Mouse (Mus musculus) urinary bladder, adult 18-20 months (tissue): ENCODE measurements at regions not wholly inside any gene's neighbourhood (a gene's known extent, or its start where the extent isn't known, plus 50 kb on each side); places are given as distances from the start of the nearest gene placed in this dataset.

Source experiments
- DNase-seq, 2 experiments: peaks; one replicate each; pipeline ENCODE4 v3.0.0; 2022; ENCODE audit warnings: low spot score in 2 of 2, mixed read lengths in 2 of 2

DNA sequence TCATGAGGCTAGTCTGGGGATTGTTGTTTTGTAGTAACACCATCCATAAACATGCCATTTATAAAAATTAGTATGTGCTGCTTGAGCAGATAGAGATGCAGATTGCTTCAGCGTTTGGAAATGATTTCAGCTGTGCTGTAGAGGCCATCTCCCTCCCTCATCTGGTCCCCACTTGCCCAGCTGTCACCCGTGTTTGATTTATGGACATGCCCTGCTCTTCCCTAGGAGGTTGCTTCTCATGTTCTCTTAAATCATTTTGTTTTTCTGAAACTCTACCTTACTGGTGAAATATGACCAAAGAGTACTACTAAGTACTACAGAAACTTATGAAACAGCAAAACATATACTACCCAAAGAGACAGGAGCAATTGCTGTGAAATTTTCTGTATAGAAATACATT, 284.7 kb upstream of the N6amt1 start:
- no peak for DNase-seq

DNA sequence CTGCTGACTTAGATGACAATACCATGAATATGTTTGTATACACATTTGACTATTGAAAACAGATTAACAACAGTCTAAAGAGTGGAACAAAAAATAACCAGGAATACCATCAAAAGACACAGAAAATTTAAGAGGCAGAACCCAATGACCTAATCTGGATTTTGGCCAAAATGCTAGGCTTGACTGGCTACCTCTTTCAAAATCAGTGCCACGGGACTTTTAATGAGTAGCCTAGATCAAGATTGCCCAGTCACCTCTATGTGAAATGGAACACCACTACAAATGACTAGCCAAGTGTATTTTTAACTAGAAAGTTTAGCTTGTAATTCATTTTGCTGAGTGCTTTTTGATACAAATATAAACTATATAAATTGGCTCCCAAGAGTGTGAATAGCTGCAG, 286.0 kb upstream of the N6amt1 start:
- no peak for DNase-seq

DNA sequence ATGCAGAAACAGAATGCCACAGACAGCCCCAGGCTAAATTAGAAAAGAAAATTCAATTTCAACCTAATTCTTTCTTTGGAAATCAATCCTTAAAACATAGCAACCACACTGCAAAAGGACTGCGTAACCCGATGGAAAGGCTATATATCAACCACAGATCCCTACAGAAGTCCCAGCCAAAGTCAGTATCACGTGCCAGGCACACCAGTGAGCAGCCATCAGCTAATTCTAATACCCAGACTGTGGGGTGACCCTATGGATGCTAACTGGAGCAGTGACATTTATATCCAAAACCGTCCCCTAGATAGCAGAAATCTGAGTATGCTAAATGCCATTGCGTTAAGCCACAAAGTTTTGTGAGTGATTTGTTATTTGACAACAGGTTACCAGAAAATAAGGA, 286.5 kb upstream of the N6amt1 start:
- no peak for DNase-seq

DNA sequence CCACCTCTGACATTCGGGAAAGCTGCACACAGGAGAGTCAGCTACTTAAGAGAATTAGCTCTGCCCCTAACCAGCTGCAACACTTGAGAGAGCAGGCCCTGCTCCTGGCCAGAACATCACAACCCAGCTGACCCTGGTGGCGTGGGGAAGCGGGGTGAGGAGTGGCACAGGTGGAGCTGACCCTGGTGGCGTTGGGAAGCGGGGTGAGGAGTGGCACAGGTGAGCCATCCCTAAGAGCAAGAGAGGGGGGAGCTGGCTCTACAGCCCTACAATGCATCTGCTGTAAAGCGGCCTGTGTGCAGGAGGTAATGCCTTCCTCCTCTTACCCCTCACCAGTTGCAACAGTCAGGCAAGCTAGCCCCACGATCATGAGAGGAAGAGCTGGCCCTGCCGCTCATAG, 293.5 kb upstream of the N6amt1 start:
- DNase-seq = no peak

DNA sequence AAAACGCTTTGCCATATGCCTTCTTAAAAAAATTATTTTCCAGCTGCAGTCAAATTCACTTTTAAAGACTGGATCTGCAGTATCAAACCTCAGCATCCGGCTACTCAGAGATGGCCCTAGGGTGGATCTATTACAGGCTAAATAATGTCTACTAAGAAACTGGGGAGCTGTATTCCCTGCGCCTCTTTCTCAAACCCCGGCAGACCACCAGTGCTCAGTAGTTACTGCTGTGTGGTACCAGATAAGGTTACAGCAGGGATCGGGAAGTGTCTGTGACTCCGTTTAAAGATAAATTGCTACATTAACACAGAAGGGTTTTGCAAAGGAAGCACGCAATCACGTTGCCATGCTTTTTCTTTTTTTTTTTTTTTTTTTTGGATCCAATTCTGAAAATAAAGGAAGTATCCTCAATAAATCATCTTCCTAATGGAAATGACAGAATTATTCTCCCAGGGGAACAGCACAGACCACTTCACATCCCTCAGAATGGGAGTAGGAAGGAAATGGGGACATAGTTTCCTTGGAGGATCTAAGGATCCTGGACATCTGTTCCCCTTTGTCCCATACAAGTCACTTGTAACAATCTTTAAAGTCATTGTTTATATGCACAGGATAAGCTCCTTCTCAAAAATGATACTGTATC, 304.1 kb upstream of the N6amt1 start:
- no peak for DNase-seq

- DNase-seq = no peak
Measured at GRCm38 (mm10) chr16:87044773-87045561, 309.0 kb upstream of the N6amt1 start.

DNA sequence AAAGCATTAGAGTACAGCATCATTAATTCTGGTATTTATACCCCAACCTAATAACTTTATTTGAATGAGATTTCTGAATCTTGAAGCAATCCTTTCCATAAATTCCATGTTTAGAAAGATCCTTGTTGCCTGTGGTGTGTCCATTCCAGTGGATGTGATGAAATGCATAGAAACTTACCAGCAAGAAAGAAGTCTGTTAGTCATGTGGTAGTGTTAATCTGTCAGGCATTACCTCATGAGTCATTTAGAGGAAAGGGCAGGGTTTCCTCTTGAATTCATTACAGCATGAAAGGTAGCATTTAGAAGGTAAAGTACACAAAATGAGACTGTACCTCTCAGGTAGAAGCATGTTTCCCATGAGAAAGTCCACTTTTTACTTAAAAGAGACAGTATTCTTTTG, 310.3 kb upstream of the N6amt1 start:
- no peak for DNase-seq

GRCm38 (mm10) chr16:87040366-87040765, 313.6 kb upstream of the N6amt1 start:
- no peak for DNase-seq

- DNase-seq = no peak
Measured at GRCm38 (mm10) chr16:87039861-87040260, 314.1 kb upstream of the N6amt1 start.

GRCm38 (mm10) chr16:87037061-87037460, 316.9 kb upstream of the N6amt1 start:
- DNase-seq = no peak

- DNase-seq = no peak
Measured at GRCm38 (mm10) chr16:87031836-87032235, 322.1 kb upstream of the N6amt1 start.

GRCm38 (mm10) chr16:87028516-87029145, 325.4 kb upstream of the N6amt1 start:
- no peak for DNase-seq

DNA sequence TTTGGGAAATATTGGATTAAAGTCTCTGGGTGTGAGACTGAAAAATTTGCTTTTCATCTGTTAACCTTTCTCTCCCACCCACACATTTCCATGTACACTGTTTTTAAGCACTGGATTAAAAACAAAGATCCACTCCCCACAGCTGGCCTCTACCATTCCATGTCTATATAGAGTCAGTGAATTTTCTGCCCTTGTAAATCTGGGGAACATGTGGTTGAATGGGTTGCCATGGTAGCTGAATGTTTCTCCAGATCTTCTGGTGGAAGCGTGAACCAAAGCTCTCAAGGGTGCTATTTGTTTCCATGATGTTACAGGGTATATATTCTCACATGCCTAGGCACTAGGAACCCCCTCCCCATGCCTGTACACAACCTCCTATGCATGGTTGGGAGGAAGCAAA, 326.4 kb upstream of the N6amt1 start:
- no peak for DNase-seq

GRCm38 (mm10) chr16:87022041-87022440, 331.9 kb upstream of the N6amt1 start:
- DNase-seq = no peak

DNA sequence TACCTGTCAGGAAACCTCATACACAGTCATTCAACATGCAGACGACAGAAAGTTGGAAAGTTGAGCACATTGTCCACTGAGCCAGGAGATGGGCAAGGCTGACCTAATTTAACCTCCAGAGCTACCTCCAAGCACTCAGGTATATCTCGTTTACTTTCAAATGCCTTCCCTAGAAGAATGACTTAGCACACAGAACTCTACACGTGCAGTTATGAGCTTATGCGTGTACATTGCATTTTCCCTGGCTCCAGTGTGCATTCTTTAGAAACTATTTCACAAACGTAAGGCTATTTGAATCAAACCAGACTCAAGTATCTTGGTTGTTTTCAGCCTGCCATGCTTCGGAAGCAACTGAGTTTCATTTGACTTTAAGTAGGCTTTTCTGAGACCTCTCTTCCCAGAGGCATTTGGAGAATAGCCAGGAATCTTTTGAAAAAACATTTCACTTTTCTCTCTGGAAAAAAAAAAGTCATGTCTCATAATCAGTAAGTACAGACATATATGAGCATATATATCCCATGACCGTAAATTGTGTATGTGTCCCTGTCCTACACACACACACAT, 336.8 kb upstream of the N6amt1 start:
- DNase-seq = no peak

GRCm38 (mm10) chr16:87001579-87001978, 352.4 kb upstream of the N6amt1 start:
- no peak for DNase-seq

DNA sequence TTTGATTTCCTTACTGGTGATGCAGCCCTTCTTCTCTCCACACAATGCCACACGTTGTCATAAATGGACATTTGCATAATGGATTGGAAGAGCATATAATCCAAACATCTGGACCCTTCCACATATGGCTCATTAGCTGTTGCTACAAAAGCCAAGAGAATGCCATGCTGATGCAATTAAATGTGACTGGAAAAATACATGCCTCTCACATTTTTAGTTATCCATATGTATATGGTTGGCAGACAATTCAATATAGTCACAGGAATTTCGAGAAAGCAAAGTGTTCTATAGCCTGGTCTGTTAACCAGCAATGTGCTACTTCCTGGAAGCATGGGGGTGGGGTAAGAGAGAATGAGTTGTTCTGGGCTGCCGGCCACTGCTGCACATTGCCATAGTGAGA, 352.9 kb upstream of the N6amt1 start:
- no peak for DNase-seq

DNA sequence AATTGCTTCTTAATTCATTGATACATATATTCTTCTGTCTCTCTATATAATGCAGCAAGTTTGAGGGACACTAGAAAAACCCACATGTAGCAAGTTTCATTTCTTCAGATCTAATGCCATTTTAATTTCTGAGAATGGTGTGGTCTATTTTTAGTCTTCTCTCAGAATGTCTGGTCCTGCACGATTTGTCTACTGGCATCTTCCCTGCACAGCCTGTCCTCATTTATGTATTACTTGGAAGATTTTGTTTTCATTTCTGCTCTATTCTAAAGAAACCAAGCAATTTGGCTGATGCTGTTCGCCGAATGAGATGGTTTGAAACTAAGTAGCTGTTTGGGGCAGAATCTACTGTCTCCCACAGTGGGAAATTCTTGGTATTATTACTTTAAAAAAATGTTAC, 382.3 kb upstream of the N6amt1 start:
- DNase-seq = no peak

DNA sequence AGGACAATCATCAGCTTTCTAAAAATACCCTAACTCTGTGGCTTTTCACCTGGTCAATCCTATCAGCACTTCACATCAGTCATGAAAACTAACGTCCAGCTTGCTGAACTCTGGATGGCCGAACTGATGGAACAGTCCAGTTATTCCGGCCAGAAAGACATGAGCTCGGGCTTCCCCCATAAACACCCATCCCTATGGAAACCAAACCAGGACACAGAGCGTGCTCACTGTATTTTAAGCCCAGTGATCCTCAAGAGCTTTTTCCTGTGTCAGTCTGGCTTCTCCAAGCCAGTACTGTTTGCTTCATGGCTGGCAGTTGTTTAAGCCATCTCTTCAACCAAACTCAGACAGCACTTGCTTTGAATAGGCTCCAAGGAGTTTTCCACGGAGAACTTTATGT, 404.3 kb upstream of the N6amt1 start:
- no peak for DNase-seq

DNA sequence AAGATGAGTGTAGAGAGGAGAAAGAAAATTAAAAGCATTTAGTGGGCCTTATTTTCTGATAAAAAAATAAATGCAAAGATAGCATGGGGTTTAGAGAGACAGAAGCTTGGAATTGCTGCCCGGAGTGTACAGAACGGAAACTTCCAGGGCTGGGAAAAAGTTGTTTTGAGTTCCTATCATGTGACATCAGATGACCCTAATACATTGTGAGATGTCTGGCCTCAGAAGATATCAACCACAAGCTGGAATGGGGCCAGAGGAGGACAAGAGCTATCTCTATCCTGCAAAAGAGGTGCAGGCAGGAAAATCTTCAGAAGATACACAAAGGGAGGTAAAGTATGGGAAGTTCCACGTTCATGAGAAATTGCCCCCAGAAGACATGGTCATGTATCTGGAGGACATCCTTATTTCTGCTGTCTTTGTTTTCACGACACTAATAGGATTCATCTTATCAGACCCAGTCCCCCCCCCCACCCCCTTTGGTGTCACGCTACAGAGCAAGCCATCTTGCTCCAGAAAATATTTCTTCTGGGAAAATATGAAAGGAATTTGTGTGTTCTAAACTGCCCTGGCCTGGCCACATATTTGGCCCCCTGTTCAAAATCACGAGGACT, 408.3 kb upstream of the N6amt1 start:
- DNase-seq = no peak

DNA sequence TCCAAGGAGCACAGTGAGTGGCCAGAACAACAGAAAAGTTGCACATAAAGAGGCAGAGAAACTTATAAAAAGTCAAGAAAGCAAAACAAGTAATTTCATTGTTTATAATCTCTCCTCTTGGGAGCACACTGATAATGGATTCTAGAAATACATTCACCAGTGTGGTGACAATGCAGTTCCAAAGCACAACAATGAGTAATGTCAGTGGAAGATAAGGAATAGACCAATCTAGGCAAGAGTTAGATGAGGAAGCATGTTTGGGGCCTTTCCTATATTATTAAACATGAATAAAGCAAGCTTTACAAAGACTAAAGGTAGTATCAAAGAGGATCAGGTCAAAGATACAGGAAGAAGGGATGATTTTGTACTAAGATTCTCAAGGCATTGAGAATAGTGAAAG, 408.9 kb upstream of the N6amt1 start:
- DNase-seq = no peak

DNA sequence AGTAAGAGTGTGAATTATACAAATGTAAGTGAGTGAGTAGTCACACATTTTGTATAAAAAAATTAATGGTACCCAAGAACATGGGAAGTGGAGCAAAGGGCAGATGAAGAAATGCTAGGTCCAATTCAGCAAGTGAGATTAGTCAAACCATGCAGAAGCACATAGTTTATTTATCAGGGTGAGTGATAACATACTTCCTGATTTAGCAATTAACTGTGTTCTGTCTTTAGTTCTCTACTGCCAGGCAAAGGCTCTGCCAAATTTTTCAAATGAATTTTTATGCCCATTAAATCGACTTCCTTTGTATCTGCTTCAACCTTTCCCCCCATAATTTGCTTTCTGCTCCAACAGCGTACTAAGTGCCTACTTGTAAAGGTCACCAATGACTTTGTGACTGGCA, 419.0 kb upstream of the N6amt1 start:
- DNase-seq = no peak
